Mouse (Mus musculus): ENCODE results near the gene Eps15. TPM values are rescaled to one million over a fixed set of nuclear protein-coding genes. Genes with fewer than 3 reads are reported as not detected.
A peak's percentile ranks its signal among the peaks of the same experiment; 100 is the strongest.

Gene Eps15
- polyA plus RNA-seq, 1 experiment: 14.1 TPM

DNA sequence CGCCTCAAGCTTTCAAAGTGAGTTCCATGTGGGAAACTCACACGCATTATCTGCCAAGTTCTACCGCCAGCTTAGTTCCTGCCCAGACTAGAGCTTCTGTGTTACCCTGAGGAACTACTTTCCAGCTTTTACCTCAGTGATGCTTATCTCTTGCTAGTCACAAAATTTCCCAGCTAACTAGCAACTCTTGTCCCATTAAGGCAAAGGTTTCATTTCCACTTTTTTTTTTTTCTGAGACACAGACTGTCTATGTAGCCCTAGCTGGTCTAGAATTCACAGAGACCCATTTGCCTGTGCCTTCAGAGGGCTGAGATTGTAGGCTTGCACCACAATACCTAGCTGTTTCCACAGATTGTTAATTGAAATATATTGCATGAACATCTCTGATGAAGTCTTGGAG is 12.6 kb upstream of the Eps15 start:
- Histone ChIP-seq H3K27ac (ENCODE audit: control insufficient read depth, insufficient read depth, low read length) (no peak overlapping the region), H3K27me3 (ENCODE audit: control insufficient read depth, insufficient read depth, low read length) (no peaks in the 10 kb centered on the region), H3K4me1 (replicated peaks; ENCODE audit: control insufficient read depth, insufficient read depth, low read length) (no peaks in the 10 kb centered on the region), H3K4me3 (ENCODE audit: control insufficient read depth, insufficient read depth, low read length) (no peak overlapping the region), H3K36me3 (ENCODE audit: control insufficient read depth, insufficient read depth, low read length) (no peaks in the 10 kb centered on the region)
- 73% methylated on average over 3 of the region's 3 CpGs for WGBS
- TF ChIP-seq POLR2A (IDR thresholded peaks at IDR 0.05; ENCODE audit: control insufficient read depth, extremely low read depth, insufficient read depth, low read length, poor library complexity): no peak
- no peak for TF ChIP-seq CTCF (IDR thresholded peaks at IDR 0.05; ENCODE audit: borderline replicate concordance, control insufficient read depth, extremely low read depth, insufficient read depth, low read length, poor library complexity)
- no peak for DNase-seq

GRCm38 (mm10) chr4:109268903-109269302 is 11.2 kb upstream of the Eps15 start:
- Histone ChIP-seq H3K36me3 (ENCODE audit: control insufficient read depth, insufficient read depth, low read length) (no peaks in the 10 kb centered on the region), H3K27ac (ENCODE audit: control insufficient read depth, insufficient read depth, low read length) (no peak overlapping the region), H3K27me3 (ENCODE audit: control insufficient read depth, insufficient read depth, low read length) (no peaks in the 10 kb centered on the region), H3K4me1 (replicated peaks; ENCODE audit: control insufficient read depth, insufficient read depth, low read length) (peaks cover 3% of the 10 kb centered on the region), H3K4me3 (ENCODE audit: control insufficient read depth, insufficient read depth, low read length) (no peak overlapping the region)
- TF ChIP-seq CTCF (IDR thresholded peaks at IDR 0.05; ENCODE audit: borderline replicate concordance, control insufficient read depth, extremely low read depth, insufficient read depth, low read length, poor library complexity) (no peak), POLR2A (IDR thresholded peaks at IDR 0.05; ENCODE audit: control insufficient read depth, extremely low read depth, insufficient read depth, low read length, poor library complexity) (no peak)
- 63% methylated on average over 3 of the region's 3 CpGs for WGBS
- no peak for DNase-seq

GRCm38 (mm10) chr4:109271803-109272202 is 8.3 kb upstream of the Eps15 start:
- DNase-seq: no peak
- Histone ChIP-seq H3K27ac (ENCODE audit: control insufficient read depth, insufficient read depth, low read length) (no peak overlapping the region), H3K27me3 (ENCODE audit: control insufficient read depth, insufficient read depth, low read length) (no peaks in the 10 kb centered on the region), H3K4me3 (ENCODE audit: control insufficient read depth, insufficient read depth, low read length) (no peak overlapping the region), H3K4me1 (replicated peaks; ENCODE audit: control insufficient read depth, insufficient read depth, low read length) (peaks cover 3% of the 10 kb centered on the region), H3K36me3 (ENCODE audit: control insufficient read depth, insufficient read depth, low read length) (no peaks in the 10 kb centered on the region)
- 76% methylated on average over 4 of the region's 4 CpGs for WGBS
- TF ChIP-seq POLR2A (IDR thresholded peaks at IDR 0.05; ENCODE audit: control insufficient read depth, extremely low read depth, insufficient read depth, low read length, poor library complexity): no peak
- TF ChIP-seq CTCF (IDR thresholded peaks at IDR 0.05; ENCODE audit: borderline replicate concordance, control insufficient read depth, extremely low read depth, insufficient read depth, low read length, poor library complexity): no peak

DNA sequence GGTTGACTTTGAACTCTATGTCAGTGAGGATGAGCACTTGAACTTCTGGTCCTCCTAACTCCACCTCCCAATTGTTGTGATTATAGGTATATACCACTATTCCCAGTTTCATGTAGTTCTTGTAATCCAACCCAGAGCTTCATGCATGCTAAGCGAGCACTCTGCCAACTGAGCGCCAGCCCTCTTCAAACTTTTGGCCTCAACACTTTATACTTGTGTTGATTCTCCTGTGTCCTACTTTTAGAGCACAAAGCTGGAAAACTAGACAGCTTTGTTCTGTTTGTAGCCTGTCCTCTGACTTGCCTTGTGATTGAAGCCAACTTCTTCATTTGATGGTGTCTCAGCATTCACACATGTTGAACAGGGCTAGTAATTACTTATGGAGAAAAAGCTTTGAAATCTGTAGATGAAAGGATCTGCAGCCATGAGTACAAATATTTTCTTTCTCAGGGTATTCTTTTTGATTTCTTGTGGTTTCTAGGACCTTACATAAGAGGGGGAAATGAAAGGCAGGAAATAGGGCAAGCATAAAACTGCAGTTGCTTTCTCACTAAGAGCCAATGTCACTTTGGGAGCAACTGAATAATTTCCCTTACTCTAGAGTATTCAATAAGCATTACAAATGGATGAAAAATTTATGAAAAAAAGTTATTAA is 6.4 kb upstream of the Eps15 start:
- Histone ChIP-seq H3K27ac (ENCODE audit: control insufficient read depth, insufficient read depth, low read length) (peak overlapping the region; percentile 27; the same call in 1 of the 2 replicates), H3K4me3 (ENCODE audit: control insufficient read depth, insufficient read depth, low read length) (no peak overlapping the region), H3K36me3 (ENCODE audit: control insufficient read depth, insufficient read depth, low read length) (no peaks in the 10 kb centered on the region), H3K27me3 (ENCODE audit: control insufficient read depth, insufficient read depth, low read length) (no peaks in the 10 kb centered on the region), H3K4me1 (replicated peaks; ENCODE audit: control insufficient read depth, insufficient read depth, low read length) (peaks cover 3% of the 10 kb centered on the region)
- DNase-seq: no peak
- WGBS: 34% methylated on average over 2 of the region's 2 CpGs
- TF ChIP-seq CTCF (IDR thresholded peaks at IDR 0.05; ENCODE audit: borderline replicate concordance, control insufficient read depth, extremely low read depth, insufficient read depth, low read length, poor library complexity): no peak
- no peak for TF ChIP-seq POLR2A (IDR thresholded peaks at IDR 0.05; ENCODE audit: control insufficient read depth, extremely low read depth, insufficient read depth, low read length, poor library complexity)

- H3K4me1 ChIP-seq (replicated peaks; ENCODE audit: control insufficient read depth, insufficient read depth, low read length): peaks cover 8% of the 10 kb centered on the region
- H3K27me3 ChIP-seq (ENCODE audit: control insufficient read depth, insufficient read depth, low read length): no peaks in the 10 kb centered on the region
- H3K4me3 ChIP-seq (ENCODE audit: control insufficient read depth, insufficient read depth, low read length): peak overlapping the region; percentile 94
- DNase-seq: peak; percentile 30
- 1% methylated on average over 84 of the region's 85 CpGs for WGBS
- H3K36me3 ChIP-seq (ENCODE audit: control insufficient read depth, insufficient read depth, low read length): no peaks in the 10 kb centered on the region
- TF ChIP-seq POLR2A (IDR thresholded peaks at IDR 0.05; ENCODE audit: control insufficient read depth, extremely low read depth, insufficient read depth, low read length, poor library complexity) (no peak), CTCF (IDR thresholded peaks at IDR 0.05; ENCODE audit: borderline replicate concordance, control insufficient read depth, extremely low read depth, insufficient read depth, low read length, poor library complexity) (no peak)
- H3K27ac ChIP-seq (ENCODE audit: control insufficient read depth, insufficient read depth, low read length): no peak overlapping the region
Observed at GRCm38 (mm10) chr4:109280459-109281160, 542 bp downstream of the Eps15 start.

- TF ChIP-seq POLR2A (IDR thresholded peaks at IDR 0.05; ENCODE audit: control insufficient read depth, extremely low read depth, insufficient read depth, low read length, poor library complexity) (no peak), CTCF (IDR thresholded peaks at IDR 0.05; ENCODE audit: borderline replicate concordance, control insufficient read depth, extremely low read depth, insufficient read depth, low read length, poor library complexity) (no peak)
- peak overlapping the region; percentile 94 for H3K4me3 ChIP-seq (ENCODE audit: control insufficient read depth, insufficient read depth, low read length)
- no peak overlapping the region for H3K27ac ChIP-seq (ENCODE audit: control insufficient read depth, insufficient read depth, low read length)
- DNase-seq: no peak
- 19% methylated on average over 4 of the region's 4 CpGs for WGBS
- no peaks in the 10 kb centered on the region for H3K36me3 ChIP-seq (ENCODE audit: control insufficient read depth, insufficient read depth, low read length)
- no peaks in the 10 kb centered on the region for H3K27me3 ChIP-seq (ENCODE audit: control insufficient read depth, insufficient read depth, low read length)
- peaks cover 8% of the 10 kb centered on the region for H3K4me1 ChIP-seq (replicated peaks; ENCODE audit: control insufficient read depth, insufficient read depth, low read length)
Observed at GRCm38 (mm10) chr4:109281161-109281560, 1.1 kb downstream of the Eps15 start.
